Mouse (Mus musculus): Measurements from ENCODE around the gene Cybb. TPM values are rescaled to one million over a fixed set of nuclear protein-coding genes. Genes with fewer than 3 reads are reported as not detected.

The Cybb gene
- 10 to 100 TPM in 1 of 2 experiments, 1 to 10 TPM in 1; 6.3 to 17.9 TPM for polyA plus RNA-seq (2017; shearing (Covaris generic))

DNA sequence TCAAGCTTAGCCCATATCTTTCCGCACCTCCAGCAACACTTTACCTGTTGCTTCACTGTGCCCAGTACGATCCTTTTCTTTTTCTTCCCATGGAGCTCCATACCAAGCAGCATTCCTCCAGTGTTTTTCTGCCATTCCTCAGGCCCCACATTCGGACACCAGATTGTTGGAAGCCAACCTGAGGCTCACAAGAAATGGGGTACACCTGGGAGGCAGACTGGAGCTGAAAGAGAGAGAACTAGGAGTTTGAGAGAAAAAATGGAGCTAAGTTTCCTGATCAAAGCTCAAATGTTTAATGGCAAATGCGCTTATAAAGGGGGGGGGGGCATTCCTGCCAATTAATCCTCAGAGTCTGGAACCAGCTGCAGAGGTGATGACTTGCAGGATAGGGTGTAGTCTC is at the start of gene Cybb:
Cybb (minus strand) TSS at position 101 of the 400 bp plus-strand sequence.

Other genes with a start within 250 kb of the Cybb start
- not detected for gene Gm14862, start 230.9 kb downstream of the Cybb start, polyA plus RNA-seq (2017; shearing (Covaris generic))
- 1 to 10 TPM in 1 of 2 experiments, under 1 TPM in 1; 0.47 to 3.9 TPM for gene Xk, start 215.0 kb downstream of the Cybb start, polyA plus RNA-seq (2017; shearing (Covaris generic))
- gene H2al1m, start 204.0 kb downstream of the Cybb start, polyA plus RNA-seq (2017; shearing (Covaris generic)), result under 1 TPM in 1 of 2 experiments, not detected in 1; 0.74 TPM
- not detected for gene H2al1k, start 137.1 kb downstream of the Cybb start, polyA plus RNA-seq (2017; shearing (Covaris generic))
- gene H2al1o, start 84.6 kb upstream of the Cybb start, polyA plus RNA-seq (2017; shearing (Covaris generic)), result not detected
- gene Dynlt3, start 175.2 kb upstream of the Cybb start, polyA plus RNA-seq (2017; shearing (Covaris generic)), result 10 to 100 TPM; 26.8 to 39.6 TPM

Measured in activated CD4-positive, CD25-positive, alpha-beta regulatory T cell (primary cell).